Mouse (Mus musculus) lung, adult 2 months (tissue): ENCODE results near the gene Isca2.

Experiments used
- CTCF ChIP-seq: fragments of 200-500 bp; IDR thresholded peaks from 2 replicates; pipeline ENCODE4 v1.5.1; 2011; ENCODE audit warnings: mild to moderate bottlenecking, low read length, control low read depth; ENCODE audit not compliant: insufficient read depth
- POLR2A ChIP-seq: fragments of 200-500 bp; IDR thresholded peaks from 2 replicates; pipeline ENCODE4 v1.6.1; 2011; ENCODE audit warnings: low read depth, mild to moderate bottlenecking, control low read depth, low read length, borderline replicate concordance; ENCODE audit errors: extremely low read depth

GRCm38 (mm10) chr12:84726391-84726790 is 46.7 kb upstream of the Isca2 start:
- TF ChIP-seq CTCF = no peak
- TF ChIP-seq POLR2A = no peak
